Comparison of ENCODE assay signal across 17 mouse cellular contexts in genomic region chr11:56150825-56151342, GRCm38 (mm10).
A peak's percentile ranks its signal among the peaks of the same experiment; 100 is the strongest.
DNase-seq lines count a peak whose midpoint lies in the region; ATAC-seq and TF ChIP-seq lines count a peak whose summit lies in the region.
"Had no signal": no experiment of that assay in that cellular context is flagged by ENCODE, and none has a peak within 500 bp of the region (broad histone marks: within the 10 kb centered on the region; RNA-seq: fewer than 3 reads in every experiment).

No protein-coding gene starts in this region.

- H3K4me3 ChIP-seq in forebrain, embryonic 11.5 days (ENCODE audit: low read depth, low read length), result no peak overlapping the region
- H3K4me3 ChIP-seq in forebrain, embryonic 14.5 days (ENCODE audit: low read depth, low read length), result no peak overlapping the region
- no peak overlapping the region for H3K4me3 ChIP-seq in kidney, adult 2 months (ENCODE audit: insufficient read depth, low read depth, low read length)
- no peak overlapping the region for H3K4me3 ChIP-seq in lung, postnatal 0 days (ENCODE audit: low read depth, low read length)
- no peak overlapping the region for H3K4me3 ChIP-seq in intestine, postnatal 0 days (ENCODE audit: low read depth, low read length)
- H3K4me3 ChIP-seq: erythroblast, embryonic 14.5 days; megakaryocyte, embryonic 14.5 days had no signal

- H3K27me3 ChIP-seq in forebrain, embryonic 11.5 days (ENCODE audit: control insufficient read depth, insufficient read depth, low read length), result peaks cover 10% of the 10 kb centered on the region; the same call in 1 of the 2 replicates
- H3K27me3 ChIP-seq in forebrain, embryonic 14.5 days (replicated peaks; ENCODE audit: control insufficient read depth, insufficient read depth, low read length), result no peaks in the 10 kb centered on the region
- H3K27me3 ChIP-seq in kidney, adult 2 months (replicated peaks; ENCODE audit: control insufficient read depth, insufficient read depth, low read length), result no peaks in the 10 kb centered on the region
- H3K27me3 ChIP-seq in lung, postnatal 0 days (replicated peaks; ENCODE audit: insufficient read depth, low read length), result no peaks in the 10 kb centered on the region
- no peaks in the 10 kb centered on the region for H3K27me3 ChIP-seq in intestine, postnatal 0 days (replicated peaks; ENCODE audit: control insufficient read depth, insufficient read depth, low read length)
- H3K27me3 ChIP-seq: megakaryocyte, embryonic 14.5 days had no signal

- no peak for TF ChIP-seq CTCF in kidney, adult 2 months (conservative IDR thresholded peaks at IDR 0.05; ENCODE audit: insufficient read depth, insufficient read length, low read depth, low read length)
- TF ChIP-seq CTCF in lung, postnatal 0 days (IDR thresholded peaks at IDR 0.05), result no peak
- no peak for TF ChIP-seq CTCF in brain, embryonic 14.5 days (IDR thresholded peaks at IDR 0.05; ENCODE audit: borderline replicate concordance, extremely low read depth, insufficient read depth, insufficient read length)
- no peak for TF ChIP-seq CTCF in intestine, postnatal 0 days (IDR thresholded peaks at IDR 0.05; ENCODE audit: low read depth)

- peaks cover 3% of the 10 kb centered on the region; the same call in 1 of the 2 replicates for H3K4me1 ChIP-seq in forebrain, embryonic 11.5 days (replicated peaks; ENCODE audit: control insufficient read depth, insufficient read depth, low read length)
- H3K4me1 ChIP-seq in forebrain, embryonic 14.5 days (ENCODE audit: control insufficient read depth, insufficient read depth, low read length), result no peaks in the 10 kb centered on the region
- H3K4me1 ChIP-seq in kidney, adult 2 months (ENCODE audit: control insufficient read depth, insufficient read depth, low read length), result no peaks in the 10 kb centered on the region
- H3K4me1 ChIP-seq in lung, postnatal 0 days (ENCODE audit: insufficient read depth, low read depth, low read length), result no peaks in the 10 kb centered on the region
- no peaks in the 10 kb centered on the region for H3K4me1 ChIP-seq in intestine, postnatal 0 days (replicated peaks; ENCODE audit: control insufficient read depth, insufficient read depth, low read length)
- H3K4me1 ChIP-seq: megakaryocyte, embryonic 14.5 days had no signal

- 6% methylated on average over 13 of the region's 13 CpGs for WGBS in forebrain, embryonic 11.5 days
- 5% methylated on average over 13 of the region's 13 CpGs for WGBS in forebrain, embryonic 14.5 days
- WGBS in kidney, adult 2 months, result 19% methylated on average over 13 of the region's 13 CpGs
- WGBS in lung, postnatal 0 days, result 63% methylated on average over 13 of the region's 13 CpGs
- 69% methylated on average over 13 of the region's 13 CpGs for WGBS in intestine, postnatal 0 days

- H3K36me3 ChIP-seq in forebrain, embryonic 11.5 days (ENCODE audit: control insufficient read depth, insufficient read depth, low read length), result no peaks in the 10 kb centered on the region
- no peaks in the 10 kb centered on the region for H3K36me3 ChIP-seq in forebrain, embryonic 14.5 days (ENCODE audit: control insufficient read depth, insufficient read depth, low read length)
- H3K36me3 ChIP-seq in kidney, adult 2 months (ENCODE audit: control insufficient read depth, insufficient read depth, low read length), result no peaks in the 10 kb centered on the region
- no peaks in the 10 kb centered on the region for H3K36me3 ChIP-seq in lung, postnatal 0 days (ENCODE audit: insufficient read depth, low read length)
- no peaks in the 10 kb centered on the region for H3K36me3 ChIP-seq in intestine, postnatal 0 days (ENCODE audit: control insufficient read depth, insufficient read depth)

- H3K9me3 ChIP-seq in forebrain, embryonic 11.5 days (ENCODE audit: control insufficient read depth, low read length), result no peaks in the 10 kb centered on the region
- H3K9me3 ChIP-seq in forebrain, embryonic 14.5 days (replicated peaks; ENCODE audit: control insufficient read depth, low read length), result no peaks in the 10 kb centered on the region
- H3K9me3 ChIP-seq in lung, postnatal 0 days (ENCODE audit: low read length), result no peaks in the 10 kb centered on the region
- H3K9me3 ChIP-seq in intestine, postnatal 0 days (ENCODE audit: control insufficient read depth), result no peaks in the 10 kb centered on the region
- H3K9me3 ChIP-seq: megakaryocyte, embryonic 14.5 days had no signal

- peak; percentile 81 for TF ChIP-seq EP300 in lung, postnatal 0 days (IDR thresholded peaks at IDR 0.05)

- no peak overlapping the region for H3K9ac ChIP-seq in forebrain, embryonic 11.5 days (ENCODE audit: low read length)
- H3K9ac ChIP-seq in forebrain, embryonic 14.5 days (ENCODE audit: low read length), result no peak overlapping the region
- H3K9ac ChIP-seq in lung, postnatal 0 days (replicated peaks; ENCODE audit: low read depth), result no peak overlapping the region
- H3K9ac ChIP-seq in intestine, postnatal 0 days (ENCODE audit: low read depth, low read length), result no peak overlapping the region
- H3K9ac ChIP-seq: liver, postnatal 0 days had no signal

- DNase-seq in forebrain, embryonic 11.5 days (ENCODE audit: low spot score), result peak; percentile 64
- DNase-seq in forebrain, embryonic 14.5 days (ENCODE audit: low spot score), result no peak
- DNase-seq in kidney, adult 2 months, result peak; percentile 6
- no peak for DNase-seq in kidney, postnatal 10 days
- peak; percentile 34 for DNase-seq in lung, postnatal 0 days (ENCODE audit: low spot score)
- DNase-seq in lung, postnatal 36 days, result no peak
- DNase-seq in brain, embryonic 14.5 days (ENCODE audit: low read depth), result peak; percentile 58
- DNase-seq: adrenal gland, adult 2 months; cerebellum, adult 11 months; cerebellum, postnatal 25 days; liver; liver, postnatal 0 days; right cerebral cortex, postnatal 4 days; thymus, postnatal 14 days had no signal

- H3K4me2 ChIP-seq in forebrain, embryonic 11.5 days (ENCODE audit: low read depth, low read length, severe bottlenecking), result no peak overlapping the region
- no peak overlapping the region for H3K4me2 ChIP-seq in forebrain, embryonic 14.5 days (ENCODE audit: low read length)
- no peak overlapping the region for H3K4me2 ChIP-seq in lung, postnatal 0 days (replicated peaks; ENCODE audit: low read depth, low read length)
- H3K4me2 ChIP-seq in intestine, postnatal 0 days (replicated peaks; ENCODE audit: low read depth), result no peak overlapping the region

- peak; percentile 39; the same call in 1 of the 2 replicates for ATAC-seq in forebrain, embryonic 11.5 days (replicated peaks; ENCODE audit: low FRiP score)
- no peak for ATAC-seq in forebrain, embryonic 14.5 days
- ATAC-seq in lung, postnatal 0 days, result peak; percentile 41
- no peak for ATAC-seq in intestine, postnatal 0 days
- ATAC-seq: liver, postnatal 0 days had no signal

- TF ChIP-seq POLR2A in kidney, adult 2 months (IDR thresholded peaks at IDR 0.05; ENCODE audit: low read depth, low read length), result no peak
- TF ChIP-seq POLR2A in brain, embryonic 14.5 days (IDR thresholded peaks at IDR 0.05; ENCODE audit: borderline replicate concordance, extremely low read depth, insufficient read depth, insufficient read length, poor library complexity, severe bottlenecking), result no peak

- no peak overlapping the region for H3K27ac ChIP-seq in forebrain, embryonic 11.5 days (ENCODE audit: low read depth, low read length)
- no peak overlapping the region for H3K27ac ChIP-seq in forebrain, embryonic 14.5 days (ENCODE audit: low read depth, low read length)
- H3K27ac ChIP-seq in kidney, adult 2 months (ENCODE audit: insufficient read depth, low read depth, low read length), result no peak overlapping the region
- 0 out of 2 replicates have a peak overlapping the region, but pooled peaks have one; percentile 9 for H3K27ac ChIP-seq in lung, postnatal 0 days (ENCODE audit: low read length)
- no peak overlapping the region for H3K27ac ChIP-seq in intestine, postnatal 0 days (ENCODE audit: low read depth, low read length)

Comparison
In these comparisons a context has a peak if more than half of its experiments do, and no peak if none do; other contexts are left out.
1. ATAC-seq: peak in forebrain, embryonic 11.5 days (single experiment) and lung, postnatal 0 days (single experiment); none in forebrain, embryonic 14.5 days (single experiment) and intestine, postnatal 0 days (single experiment).
2. DNase-seq: peak in forebrain, embryonic 11.5 days (single experiment), kidney, adult 2 months (single experiment), lung, postnatal 0 days (single experiment) and brain, embryonic 14.5 days (single experiment); none in forebrain, embryonic 14.5 days (single experiment), kidney, postnatal 10 days (single experiment) and lung, postnatal 36 days (single experiment).